Mouse (Mus musculus): ENCODE results near the gene Syt12. TPM values are rescaled to one million over a fixed set of nuclear protein-coding genes. Genes with fewer than 3 reads are reported as not detected.

The Syt12 gene
- total and polyA plus RNA-seq, 2 experiments from 2014 or later = 2.9 to 13.0 TPM

GRCm38 (mm10) chr19:4511116-4511841 is 34.0 kb upstream of the Syt12 start:
- no peak for TF ChIP-seq CTCF (IDR thresholded peaks at IDR 0.05; ENCODE audit: low read depth)
- Histone ChIP-seq H3K4me3 (ENCODE audit: low read depth, low read length) (peak overlapping the region; percentile 81), H3K9ac (no peak overlapping the region), H3K4me1 (ENCODE audit: insufficient read depth) (peaks cover 8% of the 10 kb centered on the region; the same call in 1 of the 2 replicates), H3K36me3 (ENCODE audit: insufficient read depth) (no peaks in the 10 kb centered on the region), H3K9me3 (ENCODE audit: low read length) (no peaks in the 10 kb centered on the region), H3K27ac (ENCODE audit: low read depth, low read length) (no peak overlapping the region), H3K4me2 (ENCODE audit: low read depth) (peak overlapping the region; percentile 72), H3K27me3 (ENCODE audit: insufficient read depth, low read length) (no peaks in the 10 kb centered on the region)
- ATAC-seq = no peak
- no peak for DNase-seq
- 5% methylated on average over 13 of the region's 13 CpGs for WGBS

- WGBS = under 1% methylated on average over 82 of the region's 82 CpGs
- Histone ChIP-seq H3K27me3 (ENCODE audit: insufficient read depth, low read length) (no peaks in the 10 kb centered on the region), H3K9ac (peak within 1 kb of the TSS; percentile 45), H3K4me2 (ENCODE audit: low read depth) (peak within 1 kb of the TSS; percentile 81), H3K27ac (ENCODE audit: low read depth, low read length) (no peak within 1 kb of the TSS), H3K4me1 (ENCODE audit: insufficient read depth) (peaks cover 3% of the 10 kb centered on the region; the same call in 1 of the 2 replicates), H3K9me3 (ENCODE audit: low read length) (no peaks in the 10 kb centered on the region), H3K36me3 (ENCODE audit: insufficient read depth) (no peaks in the 10 kb centered on the region), H3K4me3 (ENCODE audit: low read depth, low read length) (peak within 1 kb of the TSS; percentile 81)
- peak; percentile 100 for DNase-seq
- ATAC-seq = peak; percentile 99
- peak; percentile 23; the same call in 1 of the 2 replicates for TF ChIP-seq CTCF (IDR thresholded peaks at IDR 0.05; ENCODE audit: low read depth)
Measured at GRCm38 (mm10) chr19:4509986-4510963, 33.0 kb upstream of the Syt12 start, which contains the start of gene Pcx. Pcx (plus strand) TSS chr19:4510472.

- DNase-seq (no peak), ATAC-seq (no peak)
- TF ChIP-seq CTCF (IDR thresholded peaks at IDR 0.05; ENCODE audit: low read depth) = no peak
- Histone ChIP-seq H3K9me3 (ENCODE audit: low read length) (no peaks in the 10 kb centered on the region), H3K36me3 (ENCODE audit: insufficient read depth) (no peaks in the 10 kb centered on the region), H3K27me3 (ENCODE audit: insufficient read depth, low read length) (no peaks in the 10 kb centered on the region), H3K4me3 (ENCODE audit: low read depth, low read length) (no peak overlapping the region), H3K4me1 (ENCODE audit: insufficient read depth) (peaks cover 3% of the 10 kb centered on the region; the same call in 1 of the 2 replicates), H3K27ac (ENCODE audit: low read depth, low read length) (no peak overlapping the region), H3K4me2 (ENCODE audit: low read depth) (no peak overlapping the region), H3K9ac (no peak overlapping the region)
- 66% methylated on average over 3 of the region's 3 CpGs for WGBS
Measured at GRCm38 (mm10) chr19:4507746-4508145, 30.5 kb upstream of the Syt12 start.

GRCm38 (mm10) chr19:4504830-4505229 is 27.6 kb upstream of the Syt12 start:
- DNase-seq (no peak), ATAC-seq (no peak)
- H3K27me3 ChIP-seq (ENCODE audit: insufficient read depth, low read length) = no peaks in the 10 kb centered on the region
- TF ChIP-seq CTCF (IDR thresholded peaks at IDR 0.05; ENCODE audit: low read depth) = no peak
- no peaks in the 10 kb centered on the region for H3K9me3 ChIP-seq (ENCODE audit: low read length)
- no peaks in the 10 kb centered on the region for H3K36me3 ChIP-seq (ENCODE audit: insufficient read depth)
- H3K4me1 ChIP-seq (ENCODE audit: insufficient read depth) = no peaks in the 10 kb centered on the region
- no peak overlapping the region for H3K9ac ChIP-seq
- no peak overlapping the region for H3K27ac ChIP-seq (ENCODE audit: low read depth, low read length)
- H3K4me3 ChIP-seq (ENCODE audit: low read depth, low read length) = no peak overlapping the region
- H3K4me2 ChIP-seq (ENCODE audit: low read depth) = no peak overlapping the region
- WGBS = 92% methylated on average over 1 of the region's 1 CpGs

- Histone ChIP-seq H3K36me3 (ENCODE audit: insufficient read depth) (no peaks in the 10 kb centered on the region), H3K9me3 (ENCODE audit: low read length) (no peaks in the 10 kb centered on the region), H3K27me3 (ENCODE audit: insufficient read depth, low read length) (no peaks in the 10 kb centered on the region), H3K4me3 (ENCODE audit: low read depth, low read length) (no peak overlapping the region), H3K27ac (ENCODE audit: low read depth, low read length) (no peak overlapping the region), H3K9ac (no peak overlapping the region), H3K4me2 (ENCODE audit: low read depth) (no peak overlapping the region), H3K4me1 (ENCODE audit: insufficient read depth) (no peaks in the 10 kb centered on the region)
- no peak for TF ChIP-seq CTCF (IDR thresholded peaks at IDR 0.05; ENCODE audit: low read depth)
- 76% methylated on average over 2 of the region's 2 CpGs for WGBS
- ATAC-seq (no peak), DNase-seq (no peak)
Measured at GRCm38 (mm10) chr19:4502701-4503100, 25.5 kb upstream of the Syt12 start.

GRCm38 (mm10) chr19:4498062-4498933 is 21.1 kb upstream of the Syt12 start, which contains the start of gene 2010003K11Rik:
2010003K11Rik (minus strand) TSS chr19:4498583.
- ATAC-seq (no peak), DNase-seq (no peak)
- H3K27ac ChIP-seq (ENCODE audit: low read depth, low read length) = no peak within 1 kb of the TSS
- no peaks in the 10 kb centered on the region for H3K4me1 ChIP-seq (ENCODE audit: insufficient read depth)
- no peak within 1 kb of the TSS for H3K9ac ChIP-seq
- TF ChIP-seq CTCF (IDR thresholded peaks at IDR 0.05; ENCODE audit: low read depth) = no peak
- H3K36me3 ChIP-seq (ENCODE audit: insufficient read depth) = no peaks in the 10 kb centered on the region
- H3K9me3 ChIP-seq (ENCODE audit: low read length) = no peaks in the 10 kb centered on the region
- WGBS = 53% methylated on average over 16 of the region's 16 CpGs
- H3K27me3 ChIP-seq (ENCODE audit: insufficient read depth, low read length) = no peaks in the 10 kb centered on the region
- H3K4me3 ChIP-seq (ENCODE audit: low read depth, low read length) = no peak within 1 kb of the TSS
- no peak within 1 kb of the TSS for H3K4me2 ChIP-seq (ENCODE audit: low read depth)

Data from forebrain, postnatal 0 days (tissue).